Mouse (Mus musculus): ENCODE data around the gene Sf3a3. TPM values are rescaled to one million over a fixed set of nuclear protein-coding genes. Genes with fewer than 3 reads are reported as not detected.
"Not testable (repeated sequence)": the region's sequence is repeated elsewhere in the genome, so short reads cannot be mapped to it uniquely, and the experiment has no call there.

The Sf3a3 gene
- polyA plus RNA-seq, 1 experiment from 2014 or later, result 91.3 TPM

DNA sequence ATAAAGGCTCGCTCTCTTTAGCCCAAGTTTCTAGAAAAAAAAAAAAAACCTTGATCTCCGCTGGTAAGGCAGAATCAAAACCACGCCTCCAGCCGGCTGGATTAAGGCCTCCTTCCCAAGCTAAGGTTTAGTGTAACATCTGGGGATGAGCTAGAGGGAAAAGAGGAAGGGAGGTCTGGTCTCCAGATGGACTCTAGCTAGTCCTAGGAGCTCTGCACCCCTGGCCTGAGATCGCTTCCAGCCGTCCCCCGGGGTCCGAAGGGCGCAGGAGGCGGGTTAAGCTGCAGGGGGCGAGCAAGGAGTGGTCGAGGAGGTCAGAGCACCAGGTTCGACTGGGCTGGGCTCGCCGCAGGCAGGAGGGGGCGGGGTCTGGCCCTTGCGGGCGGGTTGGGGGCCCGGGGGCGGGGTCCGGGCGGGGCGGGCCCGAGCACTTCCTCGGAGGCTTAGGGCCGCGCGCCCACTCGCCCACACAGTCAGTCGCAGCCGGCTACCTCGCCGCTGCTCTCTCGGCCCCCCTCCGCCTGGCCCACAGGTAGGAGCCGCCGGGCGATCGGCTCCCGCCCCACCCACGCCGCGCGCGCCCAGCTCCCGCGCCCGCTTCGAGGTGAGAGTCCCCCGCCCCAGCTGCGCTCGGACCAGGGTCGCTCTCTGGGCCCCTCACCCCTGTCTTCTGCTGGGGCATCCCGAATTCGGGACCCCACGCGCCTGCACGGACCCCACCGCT, 14.2 kb upstream of the Sf3a3 start, which contains the start of gene Fhl3:
Gene Fhl3, plus strand, starts transcription at position 454 of the 724 bp plus-strand sequence.
- H3K4me1 ChIP-seq (replicated peaks), result peaks cover 71% of the 10 kb centered on the region
- no peaks in the 10 kb centered on the region for H3K36me3 ChIP-seq
- peak; percentile 70 for ATAC-seq (ENCODE audit: low read depth)
- peak within 1 kb of the TSS; percentile 80 for H3K9ac ChIP-seq
- no peaks in the 10 kb centered on the region for H3K9me3 ChIP-seq (replicated peaks)
- H3K27me3 ChIP-seq, result peaks cover 17% of the 10 kb centered on the region; the same call in 1 of the 2 replicates
- peak within 1 kb of the TSS; percentile 75 for H3K4me3 ChIP-seq (replicated peaks)
- peak within 1 kb of the TSS; percentile 69 for H3K27ac ChIP-seq
- peak within 1 kb of the TSS; percentile 98 for H3K4me2 ChIP-seq
- no peak for DNase-seq
- whole genome bisulfite sequencing (ENCODE audit: insufficient replicate concordance), result 1% methylated on average over 47 of the region's 59 CpGs

GRCm38 (mm10) chr4:124701052-124701845, 13.3 kb upstream of the Sf3a3 start:
- peaks cover 67% of the 10 kb centered on the region for H3K4me1 ChIP-seq (replicated peaks)
- peaks cover 17% of the 10 kb centered on the region; the same call in 1 of the 2 replicates for H3K27me3 ChIP-seq
- H3K4me3 ChIP-seq (replicated peaks), result peak overlapping the region; percentile 75
- peaks cover 3% of the 10 kb centered on the region; the same call in 1 of the 2 replicates for H3K36me3 ChIP-seq
- ATAC-seq (ENCODE audit: low read depth) (0 out of 2 replicates have a peak, but pooled peaks have one; percentile 9), DNase-seq (no peak)
- H3K9me3 ChIP-seq (replicated peaks), result no peaks in the 10 kb centered on the region
- peak overlapping the region; percentile 98 for H3K4me2 ChIP-seq
- H3K9ac ChIP-seq, result peak overlapping the region; percentile 80
- 6% methylated on average over 22 of the region's 22 CpGs for WGBS (ENCODE audit: insufficient replicate concordance)
- peak overlapping the region; percentile 69 for H3K27ac ChIP-seq

DNA sequence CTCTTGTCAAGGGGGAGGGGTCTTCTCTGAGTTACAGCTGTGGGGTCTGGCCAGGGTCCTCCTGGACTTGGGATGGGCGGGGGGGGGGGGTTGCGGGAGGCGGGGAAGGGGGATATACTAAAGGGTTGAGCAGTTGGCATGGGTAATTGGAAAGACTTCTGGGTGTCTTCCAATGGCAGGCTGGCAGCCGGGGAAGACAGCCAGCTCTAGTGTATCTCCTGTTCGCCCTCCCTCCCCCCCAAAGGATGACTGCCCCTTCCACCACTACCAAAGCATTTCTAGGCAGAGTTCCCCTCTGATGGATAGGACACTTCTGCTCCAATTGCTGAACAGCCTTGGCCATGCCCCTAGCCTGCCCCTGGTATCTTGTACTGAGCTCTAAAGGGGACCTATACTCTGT, 12.7 kb upstream of the Sf3a3 start:
- Histone ChIP-seq H3K4me1 (replicated peaks) (peaks cover 62% of the 10 kb centered on the region), H3K4me2 (peak overlapping the region; percentile 98), H3K4me3 (replicated peaks) (peak overlapping the region; percentile 75), H3K9me3 (replicated peaks) (no peaks in the 10 kb centered on the region), H3K36me3 (peaks cover 5% of the 10 kb centered on the region), H3K9ac (peak overlapping the region; percentile 80), H3K27ac (peak overlapping the region; percentile 22; the same call in 1 of the 2 replicates), H3K27me3 (peaks cover 17% of the 10 kb centered on the region; the same call in 1 of the 2 replicates)
- WGBS (ENCODE audit: insufficient replicate concordance), result 63% methylated on average over 5 of the region's 5 CpGs
- no peak for ATAC-seq (ENCODE audit: low read depth)
- no peak for DNase-seq

GRCm38 (mm10) chr4:124703406-124703805, 11.2 kb upstream of the Sf3a3 start:
- H3K4me3 ChIP-seq (replicated peaks), result no peak overlapping the region
- DNase-seq (no peak), ATAC-seq (ENCODE audit: low read depth) (no peak)
- H3K27ac ChIP-seq, result peak overlapping the region; percentile 76
- H3K36me3 ChIP-seq, result peaks cover 14% of the 10 kb centered on the region
- H3K9me3 ChIP-seq (replicated peaks), result no peaks in the 10 kb centered on the region
- 30% methylated on average over 2 of the region's 2 CpGs for WGBS (ENCODE audit: insufficient replicate concordance)
- peaks cover 74% of the 10 kb centered on the region for H3K4me1 ChIP-seq (replicated peaks)
- peak overlapping the region; percentile 35; the same call in 1 of the 2 replicates for H3K4me2 ChIP-seq
- H3K27me3 ChIP-seq, result peaks cover 17% of the 10 kb centered on the region; the same call in 1 of the 2 replicates
- H3K9ac ChIP-seq, result peak overlapping the region; percentile 33; the same call in 1 of the 2 replicates

- Histone ChIP-seq H3K4me2 (peak overlapping the region; percentile 35), H3K36me3 (peaks cover 14% of the 10 kb centered on the region), H3K9me3 (replicated peaks) (no peaks in the 10 kb centered on the region), H3K4me3 (replicated peaks) (no peak overlapping the region), H3K4me1 (replicated peaks) (peaks cover 81% of the 10 kb centered on the region), H3K9ac (0 out of 2 replicates have a peak overlapping the region, but pooled peaks have one; percentile 33), H3K27me3 (peaks cover 17% of the 10 kb centered on the region; the same call in 1 of the 2 replicates), H3K27ac (peak overlapping the region; percentile 76)
- WGBS (ENCODE audit: insufficient replicate concordance), result 32% methylated on average over 6 of the region's 6 CpGs
- ATAC-seq (ENCODE audit: low read depth), result no peak
- no peak for DNase-seq
These were observed 10.4 kb upstream of the Sf3a3 start for GRCm38 (mm10) chr4:124703881-124704796.

DNA sequence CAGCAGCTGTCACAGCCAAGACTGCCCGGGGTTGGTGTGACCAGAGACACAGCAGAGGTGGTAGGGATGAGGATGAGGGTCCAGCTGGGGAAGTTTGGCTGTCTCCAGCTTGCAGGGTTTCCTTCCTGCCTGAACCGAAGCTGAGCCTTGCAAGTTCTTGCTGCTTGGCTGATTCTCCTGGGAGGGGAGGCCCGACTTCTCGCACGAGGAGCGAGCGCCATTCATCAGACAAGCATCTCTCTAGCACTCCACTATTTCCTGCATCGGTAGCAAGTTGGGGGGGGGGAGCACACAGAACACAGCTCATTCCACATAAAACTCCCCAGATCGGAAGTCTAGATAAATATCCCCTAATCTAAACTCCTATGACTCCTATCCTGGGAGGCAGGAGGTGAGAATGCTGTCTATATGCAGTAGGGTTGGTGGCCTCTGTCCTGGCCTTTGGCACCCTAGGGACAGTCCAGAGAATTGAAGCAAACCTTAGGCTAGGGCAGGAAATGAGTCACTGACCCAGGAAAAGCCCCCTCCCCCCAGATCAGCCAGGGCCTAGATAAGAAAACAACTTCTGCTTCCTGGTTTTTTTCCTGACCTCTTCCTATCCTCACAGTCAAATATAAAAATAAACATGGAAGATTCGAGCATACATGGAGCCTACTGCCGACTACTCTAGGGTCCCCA, 9.6 kb upstream of the Sf3a3 start:
- no peak overlapping the region for H3K9ac ChIP-seq
- peaks cover 12% of the 10 kb centered on the region; the same call in 1 of the 2 replicates for H3K27me3 ChIP-seq
- no peak for DNase-seq
- peaks cover 14% of the 10 kb centered on the region for H3K36me3 ChIP-seq
- H3K9me3 ChIP-seq (replicated peaks), result no peaks in the 10 kb centered on the region
- ATAC-seq (ENCODE audit: low read depth), result no peak
- 17% methylated on average over 11 of the region's 11 CpGs for WGBS (ENCODE audit: insufficient replicate concordance)
- no peak overlapping the region for H3K4me3 ChIP-seq (replicated peaks)
- H3K4me2 ChIP-seq, result peak overlapping the region; percentile 35
- H3K4me1 ChIP-seq (replicated peaks), result peaks cover 83% of the 10 kb centered on the region
- H3K27ac ChIP-seq, result peak overlapping the region; percentile 76

DNA sequence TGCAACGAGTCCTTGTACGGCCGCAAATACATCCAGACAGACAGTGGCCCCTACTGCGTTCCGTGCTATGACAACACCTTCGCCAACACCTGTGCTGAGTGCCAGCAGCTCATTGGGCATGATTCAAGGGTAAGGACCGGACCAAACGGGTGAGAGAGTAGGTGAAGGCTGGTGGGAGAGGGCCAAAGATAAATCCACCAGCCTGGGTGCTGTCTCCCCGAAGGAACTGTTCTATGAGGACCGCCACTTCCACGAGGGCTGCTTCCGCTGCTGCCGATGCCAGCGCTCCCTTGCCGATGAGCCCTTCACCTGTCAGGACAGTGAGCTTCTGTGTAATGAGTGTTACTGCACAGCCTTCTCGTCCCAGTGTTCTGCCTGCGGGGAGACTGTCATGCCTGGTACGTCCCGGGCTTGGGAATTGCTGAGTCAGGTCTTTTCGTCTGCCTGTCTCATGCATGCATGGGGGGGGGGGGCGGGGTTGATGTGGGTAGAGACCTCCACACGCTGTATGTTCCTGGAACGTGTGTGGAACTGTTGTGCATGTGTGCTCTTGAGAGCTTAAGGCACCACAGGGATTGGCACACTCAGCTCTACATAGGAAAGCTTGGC, 8.8 kb upstream of the Sf3a3 start:
- Histone ChIP-seq H3K4me3 (replicated peaks) (no peak overlapping the region), H3K4me2 (0 out of 2 replicates have a peak overlapping the region, but pooled peaks have one; percentile 35), H3K9me3 (replicated peaks) (no peaks in the 10 kb centered on the region), H3K4me1 (replicated peaks) (peaks cover 83% of the 10 kb centered on the region), H3K27me3 (peaks cover 6% of the 10 kb centered on the region; the same call in 1 of the 2 replicates), H3K9ac (no peak overlapping the region), H3K27ac (peak overlapping the region; percentile 76; the same call in 1 of the 2 replicates), H3K36me3 (peaks cover 14% of the 10 kb centered on the region)
- WGBS (ENCODE audit: insufficient replicate concordance), result 67% methylated on average over 23 of the region's 23 CpGs
- ATAC-seq (ENCODE audit: low read depth) (no peak), DNase-seq (no peak)

DNA sequence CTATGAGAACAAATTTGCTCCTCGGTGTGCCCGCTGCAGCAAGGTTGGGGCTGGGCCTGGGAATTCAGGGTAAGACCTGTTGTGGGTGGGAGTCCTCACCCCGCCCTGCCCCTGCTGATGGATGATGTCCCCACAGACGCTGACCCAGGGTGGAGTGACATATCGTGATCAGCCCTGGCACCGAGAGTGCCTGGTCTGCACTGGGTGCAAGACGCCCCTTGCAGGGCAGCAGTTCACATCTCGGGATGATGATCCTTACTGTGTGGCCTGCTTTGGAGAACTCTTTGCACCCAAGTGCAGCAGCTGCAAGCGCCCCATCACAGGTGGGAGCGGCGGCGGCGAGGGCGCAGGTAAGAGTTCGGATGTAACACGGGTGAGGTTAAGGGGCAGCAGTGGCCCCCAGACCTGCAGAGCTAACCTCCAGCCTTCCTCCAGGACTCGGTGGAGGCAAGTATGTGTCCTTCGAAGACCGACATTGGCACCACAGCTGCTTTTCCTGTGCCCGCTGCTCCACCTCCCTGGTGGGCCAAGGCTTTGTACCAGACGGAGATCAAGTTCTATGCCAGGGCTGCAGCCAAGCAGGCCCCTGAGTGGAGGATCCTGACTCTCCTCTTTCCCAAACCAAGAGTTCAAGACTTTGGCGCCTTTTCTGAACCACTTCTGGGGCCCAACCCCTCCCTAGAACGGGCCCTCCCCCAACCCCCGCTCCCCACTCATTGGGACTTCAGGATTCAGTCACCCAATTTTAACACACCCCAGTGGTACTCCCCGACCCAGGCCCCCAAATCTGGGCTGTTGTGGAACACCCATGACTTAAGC, 7.0 kb upstream of the Sf3a3 start:
- Histone ChIP-seq H3K4me1 (replicated peaks) (peaks cover 78% of the 10 kb centered on the region), H3K27ac (0 out of 2 replicates have a peak overlapping the region, but pooled peaks have one; percentile 90)
- WGBS (ENCODE audit: insufficient replicate concordance), result 78% methylated on average over 25 of the region's 25 CpGs

DNA sequence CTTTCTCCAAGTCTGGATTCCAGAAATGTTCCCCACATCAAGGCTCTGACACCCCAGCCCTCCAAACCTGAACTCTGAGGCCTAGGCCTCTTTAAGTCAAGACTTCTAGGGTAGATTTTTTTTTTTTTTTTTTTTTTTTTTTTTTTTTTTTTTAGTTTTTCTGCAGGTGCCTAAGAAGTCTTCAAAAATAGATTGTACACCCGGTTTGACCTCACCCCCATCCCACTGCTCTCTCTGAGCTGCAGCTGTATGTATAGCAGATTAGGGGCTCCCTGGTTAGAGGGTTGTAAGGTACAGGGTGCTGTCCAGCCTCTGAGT, 6.4 kb upstream of the Sf3a3 start:
- H3K4me3 ChIP-seq (replicated peaks), result peak overlapping the region; percentile 62

More for the DNA sequence above, 7.0 kb upstream of the Sf3a3 start:
- peaks cover 14% of the 10 kb centered on the region for H3K36me3 ChIP-seq
- not testable (repeated sequence) for H3K9ac ChIP-seq; H3K27me3 ChIP-seq; H3K4me2 ChIP-seq; ATAC-seq (ENCODE audit: low read depth); H3K4me3 ChIP-seq (replicated peaks); H3K9me3 ChIP-seq (replicated peaks); DNase-seq

More for the DNA sequence above, 6.4 kb upstream of the Sf3a3 start:
- not testable (repeated sequence) for H3K9me3 ChIP-seq (replicated peaks); H3K27me3 ChIP-seq; ATAC-seq (ENCODE audit: low read depth); DNase-seq
- Histone ChIP-seq H3K27ac (peak overlapping the region; percentile 90), H3K9ac (peak overlapping the region; percentile 74), H3K36me3 (peaks cover 14% of the 10 kb centered on the region), H3K4me2 (peak overlapping the region; percentile 89), H3K4me1 (replicated peaks) (peaks cover 81% of the 10 kb centered on the region)
- 10% methylated on average over 1 of the region's 1 CpGs for WGBS (ENCODE audit: insufficient replicate concordance)
